Mouse (Mus musculus) spleen, adult 2 months (tissue): ENCODE data around the gene Tenm2.

Source experiments
- CTCF ChIP-seq: fragments of 200-500 bp; IDR thresholded peaks from 2 replicates; pipeline ENCODE4 v1.5.1; 2011; ENCODE audit warnings: mild to moderate bottlenecking, inconsistent platforms; ENCODE audit not compliant: insufficient read depth, insufficient read length, insufficient replicate concordance; ENCODE audit errors: extremely low read depth
- POLR2A ChIP-seq: fragments of 200-500 bp; IDR thresholded peaks from 2 replicates; pipeline ENCODE4 v1.6.1; 2011; ENCODE audit warnings: low read depth, low read length, inconsistent platforms

GRCm38 (mm10) chr11:36120591-36121409 is 1115.0 kb downstream of the Tenm2 start:
- TF ChIP-seq CTCF (no peak), POLR2A (no peak)
